Mouse (Mus musculus): ENCODE measurements around the gene Trim62. TPM values are rescaled to one million over a fixed set of nuclear protein-coding genes. Genes with fewer than 3 reads are reported as not detected.
A peak's percentile ranks its signal among the peaks of the same experiment; 100 is the strongest.

The Trim62 gene
- polyA plus RNA-seq (2014; fragmentation: Nextera tagmentation; extraction: Ambion mirVana): 28.8 and 31.1 TPM in 2 replicates

DNA sequence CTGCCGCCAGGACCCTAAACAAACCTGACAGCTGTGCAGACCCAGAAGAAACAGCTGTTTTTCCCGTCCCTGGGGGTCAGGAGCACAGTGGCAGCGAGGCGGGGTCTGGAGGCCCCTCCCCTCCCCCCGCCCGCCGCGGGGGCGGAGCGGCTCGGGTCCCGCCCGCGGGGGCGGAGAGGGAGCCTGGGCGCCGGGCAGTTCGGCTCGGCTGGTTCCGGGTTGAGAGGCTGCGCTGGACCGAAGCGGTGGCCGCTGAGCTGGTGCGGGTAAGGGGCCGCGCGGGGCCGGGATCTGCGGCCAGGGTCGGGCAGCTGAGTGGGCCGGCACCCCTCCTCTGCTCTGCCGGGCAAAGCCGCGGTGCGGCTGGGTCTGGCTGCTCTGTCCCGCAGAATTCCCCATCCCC lies at the start of gene Trim62:
TSS of gene Trim62 (plus strand) at position 202 of the 403 bp plus-strand sequence.
- Histone ChIP-seq H3K9ac (replicated peaks; ENCODE audit: low read depth, low read length) (peak within 1 kb of the TSS; percentile 83), H3K4me2 (ENCODE audit: low read depth, low read length) (peak within 1 kb of the TSS; percentile 83), H3K36me3 (ENCODE audit: control insufficient read depth, insufficient read depth, low read length) (no peaks in the 10 kb centered on the region), H3K4me1 (ENCODE audit: control insufficient read depth, insufficient read depth, low read length) (peaks cover 35% of the 10 kb centered on the region), H3K27ac (ENCODE audit: low read depth, low read length) (peak within 1 kb of the TSS; percentile 82), H3K27me3 (ENCODE audit: control insufficient read depth, insufficient read depth, low read length) (no peaks in the 10 kb centered on the region), H3K4me3 (ENCODE audit: low read depth, low read length) (peak within 1 kb of the TSS; percentile 83), H3K9me3 (ENCODE audit: control insufficient read depth, low read length) (no peaks in the 10 kb centered on the region)
- under 1% methylated on average over 32 of the region's 37 CpGs for WGBS
- ATAC-seq (ENCODE audit: low read depth): peak; percentile 68

DNA sequence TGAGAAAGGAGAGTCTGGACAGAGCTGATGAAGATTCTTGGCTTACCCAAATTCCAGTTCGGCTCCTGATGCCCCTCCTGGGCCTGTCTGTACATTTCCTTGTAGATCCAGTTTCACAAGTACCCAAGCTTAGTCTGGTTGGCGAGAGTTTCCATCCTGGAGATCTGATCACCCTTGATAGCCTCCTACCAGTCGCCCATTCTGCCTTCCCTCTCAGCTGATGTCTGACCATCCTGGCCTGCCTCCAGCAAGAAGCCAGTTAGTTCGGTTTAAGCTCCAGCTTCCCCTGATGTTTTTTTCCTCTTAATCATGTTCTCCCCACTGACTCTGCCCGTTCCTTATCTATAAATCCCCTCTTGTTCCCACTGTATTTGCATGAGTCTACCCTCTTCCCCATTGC lies 45.2 kb upstream of the Trim62 start:
- H3K9ac ChIP-seq (replicated peaks; ENCODE audit: low read depth, low read length): no peak overlapping the region
- H3K9me3 ChIP-seq (ENCODE audit: control insufficient read depth, low read length): no peaks in the 10 kb centered on the region
- no peaks in the 10 kb centered on the region for H3K4me1 ChIP-seq (ENCODE audit: control insufficient read depth, insufficient read depth, low read length)
- no peaks in the 10 kb centered on the region for H3K27me3 ChIP-seq (ENCODE audit: control insufficient read depth, insufficient read depth, low read length)
- 64% methylated on average over 5 of the region's 5 CpGs for WGBS
- no peak overlapping the region for H3K27ac ChIP-seq (ENCODE audit: low read depth, low read length)
- ATAC-seq (ENCODE audit: low read depth): no peak
- no peak overlapping the region for H3K4me3 ChIP-seq (ENCODE audit: low read depth, low read length)
- no peaks in the 10 kb centered on the region for H3K36me3 ChIP-seq (ENCODE audit: control insufficient read depth, insufficient read depth, low read length)
- H3K4me2 ChIP-seq (ENCODE audit: low read depth, low read length): no peak overlapping the region

DNA sequence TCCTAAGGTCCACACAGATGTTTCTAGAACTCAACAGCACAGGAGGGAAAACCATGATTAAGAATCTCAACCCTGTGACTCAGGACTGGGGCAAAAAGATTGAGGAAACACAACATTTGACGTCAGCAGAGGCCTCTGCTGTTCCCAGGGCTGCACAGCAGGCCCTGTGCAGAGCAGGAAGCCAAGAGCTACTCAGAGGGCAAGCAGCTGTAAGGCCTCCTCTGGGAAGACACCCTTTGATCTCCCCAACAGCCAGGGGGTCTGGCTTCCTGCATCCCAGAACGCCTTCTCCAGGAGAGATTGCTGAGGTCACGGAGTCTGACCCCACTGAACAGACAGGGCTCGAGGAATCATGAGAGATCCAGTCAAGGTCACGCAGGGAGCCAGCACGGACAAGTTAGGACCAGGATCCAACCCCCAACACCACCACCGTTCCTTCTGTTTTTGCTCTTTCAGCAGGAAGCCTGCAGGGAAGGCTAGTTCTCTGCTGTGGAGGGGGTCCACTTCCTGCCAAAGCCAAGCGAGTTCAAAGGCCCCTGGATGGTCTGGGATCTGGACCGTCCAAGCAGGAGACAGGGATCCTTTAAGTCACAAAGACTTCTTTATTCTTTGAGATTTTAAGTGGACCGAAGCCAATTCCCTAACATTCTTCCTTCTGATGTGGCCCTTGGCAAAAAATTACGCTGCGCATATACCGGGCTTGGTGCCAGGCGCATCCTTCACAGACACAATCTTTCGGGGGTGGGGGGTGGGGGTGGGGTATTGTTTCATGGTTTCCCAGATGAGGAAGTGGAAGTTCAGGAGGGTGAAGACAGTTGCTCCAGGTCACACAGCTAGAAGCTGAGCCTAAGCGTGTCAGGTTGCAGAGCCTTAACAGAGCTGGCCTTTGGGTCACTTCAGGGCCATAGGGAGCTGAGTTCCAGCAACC lies 43.3 kb upstream of the Trim62 start:
- H3K27me3 ChIP-seq (ENCODE audit: control insufficient read depth, insufficient read depth, low read length): no peaks in the 10 kb centered on the region
- no peaks in the 10 kb centered on the region for H3K9me3 ChIP-seq (ENCODE audit: control insufficient read depth, low read length)
- no peak overlapping the region for H3K9ac ChIP-seq (replicated peaks; ENCODE audit: low read depth, low read length)
- H3K4me1 ChIP-seq (ENCODE audit: control insufficient read depth, insufficient read depth, low read length): no peaks in the 10 kb centered on the region
- H3K4me2 ChIP-seq (ENCODE audit: low read depth, low read length): no peak overlapping the region
- no peak overlapping the region for H3K4me3 ChIP-seq (ENCODE audit: low read depth, low read length)
- 58% methylated on average over 16 of the region's 16 CpGs for WGBS
- H3K36me3 ChIP-seq (ENCODE audit: control insufficient read depth, insufficient read depth, low read length): no peaks in the 10 kb centered on the region
- no peak for ATAC-seq (ENCODE audit: low read depth)
- peak overlapping the region; percentile 53 for H3K27ac ChIP-seq (ENCODE audit: low read depth, low read length)

DNA sequence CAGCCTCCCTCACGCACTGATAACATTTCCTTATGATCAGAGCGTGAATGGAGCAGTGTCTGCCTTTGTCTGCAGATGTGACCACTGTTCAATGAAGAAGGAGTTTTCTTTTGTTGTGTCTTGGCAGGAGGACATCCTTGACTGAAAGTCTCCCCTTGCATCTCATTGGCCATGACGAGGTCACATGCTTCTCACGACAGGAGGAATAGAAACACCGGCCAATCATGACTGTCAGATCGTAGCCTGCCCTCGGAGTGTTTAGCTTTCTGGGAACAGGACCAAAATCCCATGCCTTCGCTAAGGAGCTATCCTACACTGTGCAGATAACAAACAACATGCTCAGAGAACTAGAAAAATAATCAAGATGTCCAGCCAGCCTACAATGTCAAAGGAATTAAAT lies 42.1 kb upstream of the Trim62 start:
- H3K4me2 ChIP-seq (ENCODE audit: low read depth, low read length): no peak overlapping the region
- no peak overlapping the region for H3K9ac ChIP-seq (replicated peaks; ENCODE audit: low read depth, low read length)
- no peak overlapping the region for H3K4me3 ChIP-seq (ENCODE audit: low read depth, low read length)
- no peaks in the 10 kb centered on the region for H3K4me1 ChIP-seq (ENCODE audit: control insufficient read depth, insufficient read depth, low read length)
- H3K27ac ChIP-seq (ENCODE audit: low read depth, low read length): no peak overlapping the region; the same call in 1 of the 2 replicates
- no peaks in the 10 kb centered on the region for H3K36me3 ChIP-seq (ENCODE audit: control insufficient read depth, insufficient read depth, low read length)
- WGBS: 41% methylated on average over 8 of the region's 8 CpGs
- H3K9me3 ChIP-seq (ENCODE audit: control insufficient read depth, low read length): no peaks in the 10 kb centered on the region
- no peak for ATAC-seq (ENCODE audit: low read depth)
- H3K27me3 ChIP-seq (ENCODE audit: control insufficient read depth, insufficient read depth, low read length): no peaks in the 10 kb centered on the region

DNA sequence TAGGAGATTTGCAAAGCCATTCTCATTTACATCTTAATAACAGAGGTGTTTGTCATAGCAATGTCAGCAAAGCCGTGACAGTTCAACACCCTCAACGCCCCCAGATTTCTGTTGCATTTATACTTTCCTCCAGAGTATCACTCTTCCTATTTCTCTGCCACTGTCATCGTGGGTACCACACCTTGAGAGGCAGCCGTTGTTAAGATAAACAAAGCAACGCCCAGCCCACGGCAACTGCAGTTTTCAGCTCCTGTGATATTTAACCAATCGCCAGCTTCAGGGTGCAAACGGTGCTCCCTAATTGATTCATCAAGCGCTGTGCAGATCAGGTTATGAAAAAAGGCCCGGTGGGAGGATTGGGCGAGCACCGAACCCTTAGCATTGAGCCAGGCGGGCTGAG lies 38.8 kb upstream of the Trim62 start:
- no peaks in the 10 kb centered on the region for H3K36me3 ChIP-seq (ENCODE audit: control insufficient read depth, insufficient read depth, low read length)
- no peaks in the 10 kb centered on the region for H3K27me3 ChIP-seq (ENCODE audit: control insufficient read depth, insufficient read depth, low read length)
- no peak for ATAC-seq (ENCODE audit: low read depth)
- H3K9ac ChIP-seq (replicated peaks; ENCODE audit: low read depth, low read length): no peak overlapping the region
- no peak overlapping the region for H3K27ac ChIP-seq (ENCODE audit: low read depth, low read length)
- no peak overlapping the region for H3K4me2 ChIP-seq (ENCODE audit: low read depth, low read length)
- H3K9me3 ChIP-seq (ENCODE audit: control insufficient read depth, low read length): no peaks in the 10 kb centered on the region
- no peak overlapping the region for H3K4me3 ChIP-seq (ENCODE audit: low read depth, low read length)
- H3K4me1 ChIP-seq (ENCODE audit: control insufficient read depth, insufficient read depth, low read length): no peaks in the 10 kb centered on the region
- WGBS: 47% methylated on average over 13 of the region's 13 CpGs

DNA sequence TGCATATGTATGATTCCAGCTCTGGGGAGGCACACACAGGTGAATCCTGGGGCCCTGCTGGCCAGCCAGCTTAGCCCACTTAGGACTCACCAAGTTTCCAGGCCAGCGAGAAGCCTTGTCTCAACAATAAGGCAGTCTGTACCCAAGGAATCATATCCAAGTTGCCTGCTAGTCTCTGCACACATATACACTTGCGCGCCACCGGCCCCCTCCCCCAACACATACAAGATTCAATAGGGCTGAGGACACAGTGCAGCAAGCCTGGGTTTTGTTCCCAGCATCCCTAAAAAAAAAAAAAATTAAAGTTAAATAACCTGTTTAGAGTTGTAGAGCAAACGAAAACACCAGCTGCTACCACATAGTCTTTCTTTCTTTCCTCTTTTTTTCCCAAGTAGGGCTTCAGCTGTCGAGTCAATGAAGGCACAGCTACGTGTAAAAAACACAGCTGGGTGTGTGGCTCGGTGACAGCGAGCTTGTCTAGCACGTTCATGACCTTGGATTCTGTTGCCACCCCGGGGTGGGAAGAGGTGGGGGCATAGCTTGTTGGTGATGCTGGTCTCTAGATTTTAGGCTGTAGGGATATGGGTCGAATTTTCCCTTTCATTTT lies 37.9 kb upstream of the Trim62 start:
- Histone ChIP-seq H3K4me1 (ENCODE audit: control insufficient read depth, insufficient read depth, low read length) (no peaks in the 10 kb centered on the region), H3K27ac (ENCODE audit: low read depth, low read length) (no peak overlapping the region), H3K9ac (replicated peaks; ENCODE audit: low read depth, low read length) (no peak overlapping the region), H3K9me3 (ENCODE audit: control insufficient read depth, low read length) (no peaks in the 10 kb centered on the region), H3K4me2 (ENCODE audit: low read depth, low read length) (no peak overlapping the region), H3K4me3 (ENCODE audit: low read depth, low read length) (no peak overlapping the region), H3K27me3 (ENCODE audit: control insufficient read depth, insufficient read depth, low read length) (no peaks in the 10 kb centered on the region), H3K36me3 (ENCODE audit: control insufficient read depth, insufficient read depth, low read length) (no peaks in the 10 kb centered on the region)
- ATAC-seq (ENCODE audit: low read depth): no peak
- WGBS: 72% methylated on average over 12 of the region's 12 CpGs

DNA sequence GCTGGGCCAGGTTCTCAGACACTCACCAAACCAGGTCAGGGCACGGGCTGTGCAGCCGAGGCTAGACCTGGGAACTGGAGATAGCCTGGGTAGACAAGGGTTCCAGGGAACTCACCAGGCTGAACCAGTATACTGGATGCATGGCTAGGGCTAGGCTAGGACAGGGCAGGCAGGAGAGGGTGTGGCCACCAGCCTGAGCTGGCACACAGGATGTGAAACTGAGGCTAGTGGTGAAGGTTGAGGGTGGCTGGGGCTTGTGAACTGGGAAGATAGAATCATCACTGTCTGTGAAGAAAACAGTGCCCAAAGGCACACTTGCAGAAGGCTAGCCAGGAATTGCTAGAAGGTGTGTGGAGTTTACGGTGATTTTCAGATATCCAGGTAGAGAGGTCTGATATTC lies 34.4 kb upstream of the Trim62 start:
- no peak for ATAC-seq (ENCODE audit: low read depth)
- Histone ChIP-seq H3K36me3 (ENCODE audit: control insufficient read depth, insufficient read depth, low read length) (no peaks in the 10 kb centered on the region), H3K27me3 (ENCODE audit: control insufficient read depth, insufficient read depth, low read length) (no peaks in the 10 kb centered on the region), H3K9ac (replicated peaks; ENCODE audit: low read depth, low read length) (no peak overlapping the region), H3K4me1 (ENCODE audit: control insufficient read depth, insufficient read depth, low read length) (no peaks in the 10 kb centered on the region), H3K9me3 (ENCODE audit: control insufficient read depth, low read length) (no peaks in the 10 kb centered on the region), H3K4me2 (ENCODE audit: low read depth, low read length) (no peak overlapping the region), H3K4me3 (ENCODE audit: low read depth, low read length) (no peak overlapping the region), H3K27ac (ENCODE audit: low read depth, low read length) (no peak overlapping the region)
- 96% methylated on average over 3 of the region's 3 CpGs for WGBS

DNA sequence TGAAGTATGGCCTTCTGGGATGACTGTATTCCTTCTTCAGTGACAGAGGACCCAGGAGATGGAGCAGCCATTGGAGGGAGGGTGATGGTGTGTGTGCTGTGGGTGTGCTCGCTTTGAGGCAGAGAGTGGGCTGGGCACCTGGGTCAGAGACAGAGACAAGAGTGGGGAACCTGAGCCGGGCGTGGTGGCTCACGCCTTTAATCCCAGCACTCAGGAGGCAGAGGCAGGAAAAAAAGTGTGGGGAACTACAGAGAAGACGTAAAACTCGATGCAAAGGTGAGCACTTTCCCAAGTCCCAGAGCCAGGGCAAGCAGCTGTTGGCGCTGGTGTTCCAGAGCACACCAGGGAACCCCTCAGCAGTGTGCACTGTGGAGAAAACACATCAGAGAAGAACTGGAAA lies 33.7 kb upstream of the Trim62 start:
- Histone ChIP-seq H3K27me3 (ENCODE audit: control insufficient read depth, insufficient read depth, low read length) (no peaks in the 10 kb centered on the region), H3K4me3 (ENCODE audit: low read depth, low read length) (no peak overlapping the region), H3K4me1 (ENCODE audit: control insufficient read depth, insufficient read depth, low read length) (no peaks in the 10 kb centered on the region), H3K9ac (replicated peaks; ENCODE audit: low read depth, low read length) (no peak overlapping the region), H3K4me2 (ENCODE audit: low read depth, low read length) (no peak overlapping the region), H3K9me3 (ENCODE audit: control insufficient read depth, low read length) (no peaks in the 10 kb centered on the region), H3K27ac (ENCODE audit: low read depth, low read length) (no peak overlapping the region), H3K36me3 (ENCODE audit: control insufficient read depth, insufficient read depth, low read length) (no peaks in the 10 kb centered on the region)
- WGBS: 81% methylated on average over 7 of the region's 7 CpGs
- ATAC-seq (ENCODE audit: low read depth): no peak

DNA sequence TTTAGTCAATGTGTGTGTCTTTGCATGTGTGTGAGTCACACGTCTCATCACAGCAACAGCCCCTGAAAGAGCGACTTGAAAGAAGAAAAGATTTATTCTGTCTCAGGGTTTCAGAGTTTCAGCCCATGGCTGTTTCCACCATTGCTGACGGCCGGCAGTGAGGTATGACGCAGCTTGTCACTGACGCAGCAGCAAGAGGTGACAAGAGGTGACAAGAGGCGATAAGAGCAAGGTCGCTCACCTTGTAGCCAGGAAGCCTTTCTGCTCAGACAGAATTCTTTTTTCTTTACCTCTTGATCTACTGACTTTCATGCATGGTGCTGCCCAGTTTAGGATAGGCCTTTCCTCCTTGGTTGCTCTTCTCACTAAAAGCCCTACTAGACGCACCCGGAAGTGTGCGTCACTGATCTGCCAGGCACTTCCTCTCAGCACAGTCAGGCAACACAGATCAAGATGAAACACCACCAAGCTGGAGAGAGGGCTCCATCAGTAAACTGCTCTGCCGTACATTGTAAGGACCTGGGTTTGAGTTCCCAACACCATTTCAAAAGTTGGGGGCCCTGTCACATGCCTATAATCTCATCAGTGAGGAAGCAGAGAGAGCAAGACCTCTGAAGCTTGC lies 31.0 kb upstream of the Trim62 start:
- H3K36me3 ChIP-seq (ENCODE audit: control insufficient read depth, insufficient read depth, low read length): no peaks in the 10 kb centered on the region
- no peak for ATAC-seq (ENCODE audit: low read depth)
- H3K27ac ChIP-seq (ENCODE audit: low read depth, low read length): no peak overlapping the region
- 85% methylated on average over 12 of the region's 12 CpGs for WGBS
- no peaks in the 10 kb centered on the region for H3K27me3 ChIP-seq (ENCODE audit: control insufficient read depth, insufficient read depth, low read length)
- no peaks in the 10 kb centered on the region for H3K9me3 ChIP-seq (ENCODE audit: control insufficient read depth, low read length)
- no peaks in the 10 kb centered on the region for H3K4me1 ChIP-seq (ENCODE audit: control insufficient read depth, insufficient read depth, low read length)
- H3K4me2 ChIP-seq (ENCODE audit: low read depth, low read length): no peak overlapping the region
- H3K4me3 ChIP-seq (ENCODE audit: low read depth, low read length): no peak overlapping the region
- H3K9ac ChIP-seq (replicated peaks; ENCODE audit: low read depth, low read length): no peak overlapping the region

Data from neural tube, embryonic 14.5 days (tissue).